Mouse (Mus musculus) intestine, postnatal 0 days (tissue): ENCODE results near the gene Tas1r1. TPM values are rescaled to one million over a fixed set of nuclear protein-coding genes. Genes with fewer than 3 reads are reported as not detected.
A peak's percentile ranks its signal among the peaks of the same experiment; 100 is the strongest.

Experiments used
- ATAC-seq: fragments of 200-750 bp; cut with Nextera tagmentation; 2 replicates; pipeline ENCODE4 v1.8.0; 2017; ENCODE audit warnings: mild to moderate bottlenecking, moderate TSS enrichment, moderate library complexity
- H3K27ac ChIP-seq: fragments of 300-500 bp; sonication (generic); 2 replicates; pipeline ENCODE4 v1.5.1; 2014; ENCODE audit warnings: mild to moderate bottlenecking, low read depth, low read length, moderate library complexity
- H3K27me3 ChIP-seq: fragments of 300-500 bp; sonication (generic); replicated peaks from 2 replicates; pipeline ENCODE4 v1.6.1; 2014; ENCODE audit warnings: low read length, mixed read lengths; ENCODE audit not compliant: control insufficient read depth, insufficient read depth
- H3K36me3 ChIP-seq: fragments of 300-500 bp; sonication (generic); 2 replicates; pipeline ENCODE4 v1.6.1; 2014; ENCODE audit warnings: mild to moderate bottlenecking, moderate library complexity; ENCODE audit not compliant: control insufficient read depth, insufficient read depth
- H3K4me1 ChIP-seq: fragments of 300-500 bp; sonication (generic); replicated peaks from 2 replicates; pipeline ENCODE4 v1.6.1; 2014; ENCODE audit warnings: antibody characterized with exemption, low read length, mixed read lengths; ENCODE audit not compliant: control insufficient read depth, insufficient read depth
- H3K4me2 ChIP-seq: fragments of 300-500 bp; sonication (generic); replicated peaks from 2 replicates; pipeline ENCODE4 v1.6.1; 2014; ENCODE audit warnings: low read depth, mild to moderate bottlenecking, moderate library complexity
- H3K4me3 ChIP-seq: fragments of 300-500 bp; sonication (generic); 2 replicates; pipeline ENCODE4 v1.5.1; 2014; ENCODE audit warnings: low read depth, low read length
- H3K9ac ChIP-seq: fragments of 300-500 bp; sonication (generic); 2 replicates; pipeline ENCODE4 v1.6.1; 2014; ENCODE audit warnings: mild to moderate bottlenecking, low read depth, low read length
- H3K9me3 ChIP-seq: fragments of 300-500 bp; sonication (generic); 2 replicates; pipeline ENCODE4 v1.6.1; 2016; ENCODE audit warnings: mixed run types; ENCODE audit not compliant: control insufficient read depth
- CTCF ChIP-seq: sonication (generic); IDR thresholded peaks from 2 replicates; pipeline ENCODE4 v1.5.1; 2016; ENCODE audit warnings: low read depth, mild to moderate bottlenecking, control low read depth, antibody characterized with exemption, moderate library complexity
- WGBS: fragments of 180-500 bp; shearing (Covaris S2); extraction: QIAGEN DNeasy Blood & Tissue Kit; methylation state at CpG from one replicate; pipeline ENCODE4 v1.1.7; 2014; 5-methylcytosine and 5-hydroxymethylcytosine counted together
- polyA plus RNA-seq: library from polyadenylated mRNA; unstranded; fragments of >200 nt; fragmentation: Nextera tagmentation; extraction: Ambion mirVana; gene quantifications from 2 replicates; pipeline ENCODE4 v1.2.1, GENCODE M21; 2015

Gene Tas1r1
- polyA plus RNA-seq, 1 experiment from 2014 or later: 0.08 TPM

- 69% methylated on average over 7 of the region's 7 CpGs for WGBS
- H3K36me3 ChIP-seq: no peaks in the 10 kb centered on the region
- H3K27me3 ChIP-seq: no peaks in the 10 kb centered on the region
- H3K27ac ChIP-seq: no peak overlapping the region
- no peak for TF ChIP-seq CTCF
- no peak overlapping the region for H3K4me2 ChIP-seq
- no peak overlapping the region for H3K4me3 ChIP-seq
- no peak for ATAC-seq
- no peaks in the 10 kb centered on the region for H3K9me3 ChIP-seq
- H3K4me1 ChIP-seq: peaks cover 7% of the 10 kb centered on the region; the same call in 1 of the 2 replicates
- H3K9ac ChIP-seq: no peak overlapping the region
These were observed 45.3 kb upstream of the Tas1r1 start for GRCm38 (mm10) chr4:152083611-152084220.

GRCm38 (mm10) chr4:152079931-152080330 lies 41.6 kb upstream of the Tas1r1 start:
- no peak for ATAC-seq
- Histone ChIP-seq H3K4me1 (no peaks in the 10 kb centered on the region), H3K4me3 (no peak overlapping the region), H3K4me2 (no peak overlapping the region), H3K27me3 (no peaks in the 10 kb centered on the region), H3K36me3 (no peaks in the 10 kb centered on the region), H3K27ac (no peak overlapping the region), H3K9ac (no peak overlapping the region), H3K9me3 (no peaks in the 10 kb centered on the region)
- no peak for TF ChIP-seq CTCF
- 59% methylated on average over 7 of the region's 7 CpGs for WGBS

GRCm38 (mm10) chr4:152079261-152079660 lies 40.9 kb upstream of the Tas1r1 start:
- ATAC-seq: no peak
- H3K27ac ChIP-seq: no peak overlapping the region
- H3K9ac ChIP-seq: no peak overlapping the region
- 90% methylated on average over 3 of the region's 3 CpGs for WGBS
- no peaks in the 10 kb centered on the region for H3K9me3 ChIP-seq
- H3K36me3 ChIP-seq: no peaks in the 10 kb centered on the region
- TF ChIP-seq CTCF: peak; percentile 33; the same call in 1 of the 2 replicates
- H3K4me3 ChIP-seq: no peak overlapping the region
- no peaks in the 10 kb centered on the region for H3K4me1 ChIP-seq
- no peak overlapping the region for H3K4me2 ChIP-seq
- no peaks in the 10 kb centered on the region for H3K27me3 ChIP-seq

- no peak for ATAC-seq
- no peak for TF ChIP-seq CTCF
These were observed 39.8 kb upstream of the Tas1r1 start for GRCm38 (mm10) chr4:152078105-152078530.

GRCm38 (mm10) chr4:152077191-152077590 lies 38.8 kb upstream of the Tas1r1 start:
- no peak for TF ChIP-seq CTCF
- Histone ChIP-seq H3K4me1 (no peaks in the 10 kb centered on the region), H3K36me3 (no peaks in the 10 kb centered on the region), H3K4me3 (no peak overlapping the region), H3K27ac (no peak overlapping the region), H3K9ac (no peak overlapping the region), H3K27me3 (no peaks in the 10 kb centered on the region), H3K9me3 (no peaks in the 10 kb centered on the region), H3K4me2 (no peak overlapping the region)
- 91% methylated on average over 9 of the region's 9 CpGs for WGBS
- ATAC-seq: no peak

More at GRCm38 (mm10) chr4:152078105-152078530, 39.8 kb upstream of the Tas1r1 start:
- WGBS: 90% methylated on average over 10 of the region's 10 CpGs
- Histone ChIP-seq H3K9me3 (no peaks in the 10 kb centered on the region), H3K4me2 (no peak overlapping the region), H3K4me3 (no peak overlapping the region), H3K36me3 (no peaks in the 10 kb centered on the region), H3K27me3 (no peaks in the 10 kb centered on the region), H3K4me1 (no peaks in the 10 kb centered on the region), H3K9ac (no peak overlapping the region), H3K27ac (no peak overlapping the region)

- 84% methylated on average over 9 of the region's 9 CpGs for WGBS
- TF ChIP-seq CTCF: no peak; the same call in 1 of the 2 replicates
- no peak for ATAC-seq
These were observed 36.2 kb upstream of the Tas1r1 start for GRCm38 (mm10) chr4:152074548-152074947.

GRCm38 (mm10) chr4:152073715-152074114 lies 35.3 kb upstream of the Tas1r1 start:
- H3K9ac ChIP-seq: no peak overlapping the region
- TF ChIP-seq CTCF: no peak
- no peaks in the 10 kb centered on the region for H3K9me3 ChIP-seq
- no peaks in the 10 kb centered on the region for H3K4me1 ChIP-seq
- H3K27ac ChIP-seq: no peak overlapping the region
- H3K27me3 ChIP-seq: no peaks in the 10 kb centered on the region
- H3K4me2 ChIP-seq: no peak overlapping the region
- no peaks in the 10 kb centered on the region for H3K36me3 ChIP-seq
- no peak overlapping the region for H3K4me3 ChIP-seq
- no peak for ATAC-seq
- WGBS: 80% methylated on average over 6 of the region's 6 CpGs

More at GRCm38 (mm10) chr4:152074548-152074947, 36.2 kb upstream of the Tas1r1 start:
- Histone ChIP-seq H3K4me3 (no peak overlapping the region), H3K27ac (no peak overlapping the region), H3K4me1 (no peaks in the 10 kb centered on the region), H3K36me3 (no peaks in the 10 kb centered on the region), H3K9ac (no peak overlapping the region), H3K27me3 (no peaks in the 10 kb centered on the region), H3K9me3 (no peaks in the 10 kb centered on the region), H3K4me2 (no peak overlapping the region)
